In genomic region chr19:57082454-57083182, GRCm38 (mm10) we compare ENCODE assay signal across 19 mouse cellular contexts.
DNase-seq lines count a peak whose midpoint lies in the region; ATAC-seq lines count a peak whose summit lies in the region.
"Had no signal": no experiment of that assay in that cellular context is flagged by ENCODE, and none has a peak within 500 bp of the region (broad histone marks: within the 10 kb centered on the region; RNA-seq: fewer than 3 reads in every experiment).

No protein-coding gene starts in this region.

- no peak overlapping the region for H3K4me2 ChIP-seq in forebrain, embryonic 14.5 days (ENCODE audit: low read length)
- no peak overlapping the region for H3K4me2 ChIP-seq in forebrain, embryonic 13.5 days
- H3K4me2 ChIP-seq in neural tube, embryonic 13.5 days = no peak overlapping the region
- H3K4me2 ChIP-seq: heart, embryonic 12.5 days; limb, embryonic 15.5 days had no signal

- H3K4me3 ChIP-seq in forebrain, embryonic 14.5 days (ENCODE audit: low read depth, low read length) = no peak overlapping the region
- H3K4me3 ChIP-seq in forebrain, embryonic 13.5 days = no peak overlapping the region
- H3K4me3 ChIP-seq in neural tube, embryonic 13.5 days = no peak overlapping the region
- H3K4me3 ChIP-seq: heart, embryonic 12.5 days; left cerebral cortex, adult 2 months; limb, embryonic 15.5 days had no signal

- H3K4me1 ChIP-seq in forebrain, embryonic 14.5 days (ENCODE audit: control insufficient read depth, insufficient read depth, low read length) = peaks cover 15% of the 10 kb centered on the region
- peaks cover 29% of the 10 kb centered on the region for H3K4me1 ChIP-seq in forebrain, embryonic 13.5 days
- peaks cover 33% of the 10 kb centered on the region for H3K4me1 ChIP-seq in neural tube, embryonic 13.5 days (replicated peaks)

- H3K36me3 ChIP-seq in forebrain, embryonic 14.5 days (ENCODE audit: control insufficient read depth, insufficient read depth, low read length) = no peaks in the 10 kb centered on the region
- peaks cover 3% of the 10 kb centered on the region; the same call in 1 of the 2 replicates for H3K36me3 ChIP-seq in forebrain, embryonic 13.5 days (ENCODE audit: poor library complexity, severe bottlenecking)
- no peaks in the 10 kb centered on the region for H3K36me3 ChIP-seq in neural tube, embryonic 13.5 days
- H3K36me3 ChIP-seq: G1E had no signal

- H3K9me3 ChIP-seq in forebrain, embryonic 14.5 days (replicated peaks; ENCODE audit: control insufficient read depth, low read length) = no peaks in the 10 kb centered on the region
- H3K9me3 ChIP-seq in forebrain, embryonic 13.5 days (replicated peaks) = peaks cover 4% of the 10 kb centered on the region; the same call in 1 of the 2 replicates
- peaks cover 5% of the 10 kb centered on the region; the same call in 1 of the 2 replicates for H3K9me3 ChIP-seq in neural tube, embryonic 13.5 days
- H3K9me3 ChIP-seq: heart, embryonic 12.5 days; limb, embryonic 15.5 days had no signal

- H3K27me3 ChIP-seq in forebrain, embryonic 14.5 days (replicated peaks; ENCODE audit: control insufficient read depth, insufficient read depth, low read length) = no peaks in the 10 kb centered on the region
- 0 out of 2 replicates have a peak, but pooled peaks cover 3% of the 10 kb centered on the region for H3K27me3 ChIP-seq in forebrain, embryonic 13.5 days
- no peaks in the 10 kb centered on the region for H3K27me3 ChIP-seq in neural tube, embryonic 13.5 days
- H3K27me3 ChIP-seq: heart, embryonic 12.5 days; limb, embryonic 15.5 days had no signal

- no peak overlapping the region for H3K27ac ChIP-seq in forebrain, embryonic 14.5 days (ENCODE audit: low read depth, low read length)
- no peak overlapping the region for H3K27ac ChIP-seq in forebrain, embryonic 13.5 days
- H3K27ac ChIP-seq in neural tube, embryonic 13.5 days (replicated peaks) = peak overlapping the region; percentile 2; the same call in 1 of the 2 replicates
- H3K27ac ChIP-seq: left cerebral cortex, adult 2 months; limb, embryonic 15.5 days; macrophage had no signal

- no peak overlapping the region for H3K9ac ChIP-seq in forebrain, embryonic 14.5 days (ENCODE audit: low read length)
- H3K9ac ChIP-seq in forebrain, embryonic 13.5 days = no peak overlapping the region
- no peak overlapping the region for H3K9ac ChIP-seq in neural tube, embryonic 13.5 days
- H3K9ac ChIP-seq: heart, embryonic 12.5 days; limb, embryonic 15.5 days had no signal

- 23% methylated on average over 17 of the region's 17 CpGs for WGBS in forebrain, embryonic 14.5 days
- WGBS in forebrain, embryonic 13.5 days = 34% methylated on average over 17 of the region's 17 CpGs
- 50% methylated on average over 17 of the region's 17 CpGs for WGBS in neural tube, embryonic 13.5 days

- DNase-seq in forebrain, embryonic 14.5 days (ENCODE audit: low spot score) = peak; percentile 68
- DNase-seq in neural tube, embryonic 10.5 days (ENCODE audit: extremely low spot score, low spot score) = no peak
- peak; percentile 64 for DNase-seq in Muller cell, postnatal 12 days (ENCODE audit: inconsistent ontology term)
- DNase-seq in left cerebral cortex, adult 8-10 months (ENCODE audit: low spot score in 2 of 2) = no peak
- DNase-seq in embryo, embryonic 11 days = no peak
- DNase-seq: adrenal gland, postnatal 36 days; cerebellum, adult 18-20 months; gastrocnemius, postnatal 10 days; kidney, adult 18-20 months; lung, adult 2 months; right cerebral cortex, postnatal 25 days had no signal

- ATAC-seq in forebrain, embryonic 14.5 days = no peak
- ATAC-seq in forebrain, embryonic 13.5 days = no peak
- no peak for ATAC-seq in neural tube, embryonic 13.5 days (ENCODE audit: low read depth)
- ATAC-seq in megakaryocyte progenitor cell, adult 5-6 weeks (replicated peaks; ENCODE audit: poor library complexity) = 0 out of 2 replicates have a peak, but pooled peaks have one; percentile 31

Comparison
In these comparisons a context has a peak if more than half of its experiments do, and no peak if none do; other contexts are left out.
1. DNase-seq: peak in forebrain, embryonic 14.5 days (single experiment) and Muller cell, postnatal 12 days (single experiment); none in neural tube, embryonic 10.5 days (single experiment), left cerebral cortex, adult 8-10 months (0 of 2) and embryo, embryonic 11 days (single experiment).